Mouse (Mus musculus): ENCODE data around the gene Zfp961.
"Not testable (repeated sequence)": the region's sequence is repeated elsewhere in the genome, so short reads cannot be mapped to it uniquely, and the experiment has no call there.

Gene Zfp961

DNA sequence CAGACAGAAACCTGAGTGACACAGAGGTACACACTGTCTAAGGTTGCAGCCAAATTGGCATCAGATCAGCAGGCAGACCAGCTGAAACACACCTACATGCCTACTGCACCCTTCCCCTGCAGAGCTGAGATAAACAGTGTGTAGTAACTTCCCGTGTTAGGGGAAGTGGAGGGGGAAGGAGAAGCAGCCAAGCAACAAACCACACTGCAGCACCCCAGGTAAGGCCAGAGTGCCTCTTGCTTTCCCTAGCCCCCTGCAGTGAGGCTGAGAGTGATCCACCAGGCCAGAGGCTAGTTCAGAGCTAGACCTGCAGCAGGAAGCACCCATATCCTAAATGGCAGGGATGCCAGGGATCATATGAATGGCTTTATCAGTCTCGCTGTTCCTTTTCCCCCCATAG, 66.5 kb downstream of the Zfp961 start:
- peak in 1 of 2 experiments; percentile 21 for DNase-seq (ENCODE audit: low spot score in 2 of 2)

DNA sequence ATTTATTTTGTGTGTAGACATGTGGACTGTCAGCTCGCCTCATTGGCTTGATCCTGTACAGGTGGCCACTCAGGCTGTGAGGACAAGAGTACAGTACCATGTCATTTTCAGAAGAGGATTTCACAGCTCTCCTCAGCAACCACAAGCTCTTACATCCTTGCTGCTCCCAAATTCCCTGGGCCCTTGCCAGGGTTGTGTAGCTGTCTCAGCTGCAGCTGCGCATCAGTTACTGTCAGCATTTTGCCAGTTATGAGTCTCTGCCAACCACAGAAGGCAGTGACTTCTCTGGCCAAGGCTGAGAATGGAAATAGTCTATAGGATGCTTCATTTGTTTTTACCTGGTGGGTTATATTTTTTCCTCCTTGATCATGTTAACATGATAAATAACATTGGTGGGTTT, 67.3 kb downstream of the Zfp961 start:
- peak in 1 of 2 experiments; percentile 34 for DNase-seq (ENCODE audit: low spot score in 2 of 2)

DNA sequence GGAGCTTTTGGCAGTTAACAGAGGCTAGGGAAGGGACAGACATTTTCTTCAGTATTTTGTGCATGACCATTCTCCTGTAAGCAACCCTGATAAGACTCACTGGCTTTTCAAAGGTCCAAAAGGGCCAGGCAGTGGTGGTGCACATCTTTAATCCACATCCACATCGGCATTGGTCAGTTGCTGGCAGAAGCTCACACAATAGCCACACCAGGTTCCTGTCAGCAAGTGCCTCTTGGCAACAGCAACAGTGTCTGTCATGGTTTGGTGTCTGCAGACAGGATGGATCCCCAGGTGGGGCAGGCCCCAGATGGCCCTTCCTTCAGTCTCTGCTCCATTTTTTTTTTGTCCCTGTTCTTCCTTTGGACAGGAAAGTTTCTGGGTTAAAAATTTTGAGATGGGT, 68.2 kb downstream of the Zfp961 start:
- not testable (repeated sequence) for DNase-seq (ENCODE audit: low spot score in 2 of 2)

DNA sequence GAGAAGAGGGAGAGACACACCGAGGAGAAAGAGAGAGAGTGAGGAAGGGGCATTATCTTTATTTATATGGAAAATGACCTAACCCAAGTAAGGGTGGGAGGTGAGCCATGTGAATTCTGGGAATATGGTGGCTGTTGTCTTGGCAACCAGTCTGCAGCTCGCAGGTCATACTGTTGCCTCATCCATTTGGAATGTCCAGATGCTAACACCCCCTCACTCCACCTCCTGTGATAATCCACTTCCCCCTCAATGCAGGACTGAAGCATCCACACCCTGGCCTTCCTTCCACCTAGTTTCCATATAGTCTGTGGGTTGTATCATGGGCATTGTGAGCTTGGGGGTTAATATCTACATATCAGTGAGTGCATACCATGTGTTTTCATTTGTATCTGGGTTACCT, 69.0 kb downstream of the Zfp961 start:
- DNase-seq (ENCODE audit: low spot score in 2 of 2) = no peak

DNA sequence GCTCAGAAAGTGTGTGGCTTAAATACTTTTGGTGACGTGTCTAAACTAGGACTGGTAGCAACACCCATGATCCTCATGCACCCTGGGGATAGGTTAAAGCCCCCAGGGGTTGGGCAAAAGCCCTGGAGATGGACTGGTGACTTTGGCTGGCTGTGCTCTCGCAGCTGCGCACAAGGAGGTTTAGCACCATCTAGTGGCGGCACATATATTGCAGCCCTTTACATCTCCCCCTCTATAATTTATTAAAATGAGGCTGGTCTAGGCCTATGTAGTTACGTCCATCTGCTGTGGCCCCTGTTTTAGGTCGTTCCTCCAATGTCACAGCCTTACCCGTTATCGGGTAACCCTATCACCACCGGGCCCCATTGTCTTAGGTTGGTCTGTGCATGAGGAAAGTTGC, 74.0 kb downstream of the Zfp961 start:
- peak in 1 of 2 experiments; percentile 51 for DNase-seq (ENCODE audit: low spot score in 2 of 2)

DNA sequence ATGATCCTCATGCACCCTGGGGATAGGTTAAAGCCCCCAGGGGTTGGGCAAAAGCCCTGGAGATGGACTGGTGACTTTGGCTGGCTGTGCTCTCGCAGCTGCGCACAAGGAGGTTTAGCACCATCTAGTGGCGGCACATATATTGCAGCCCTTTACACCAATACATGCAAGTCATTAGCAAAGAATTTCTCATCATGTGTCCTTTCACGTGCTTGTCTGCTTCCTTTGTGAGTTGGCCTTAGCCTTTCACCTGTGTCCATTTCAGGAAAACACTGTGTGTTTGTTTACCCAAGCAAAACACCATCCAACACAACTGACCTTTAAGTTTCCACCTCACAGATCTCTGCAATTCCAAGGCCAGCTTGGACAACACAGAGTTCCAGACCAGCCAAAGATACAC, 82.1 kb downstream of the Zfp961 start:
- DNase-seq (ENCODE audit: low spot score in 2 of 2) = peak in 1 of 2 experiments; percentile 32

DNA sequence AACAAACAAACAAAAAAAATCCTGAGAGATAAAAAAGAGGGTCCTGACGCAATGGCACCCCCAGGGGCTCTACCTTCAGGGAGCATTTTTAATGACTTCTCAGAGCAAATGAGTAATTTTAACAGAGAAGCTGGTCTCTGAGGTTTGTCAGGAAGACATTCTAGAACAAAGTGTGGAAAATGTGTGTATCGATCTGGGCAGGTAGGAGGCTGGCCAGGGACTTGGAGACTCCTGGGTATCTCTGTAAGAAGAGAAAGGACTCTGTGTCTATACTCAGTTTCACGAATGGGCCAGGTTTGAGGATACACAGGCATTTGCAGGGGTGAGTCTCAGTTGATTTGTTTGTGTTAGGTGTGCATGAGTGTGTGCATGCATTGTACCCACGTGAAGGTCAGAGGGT, 90.1 kb downstream of the Zfp961 start, which contains the start of gene Olfr372:
Gene Olfr372 (plus strand): TSS at position 301 of the 400 bp plus-strand sequence.
- not testable (repeated sequence) for DNase-seq (ENCODE audit: low spot score in 2 of 2)

DNA sequence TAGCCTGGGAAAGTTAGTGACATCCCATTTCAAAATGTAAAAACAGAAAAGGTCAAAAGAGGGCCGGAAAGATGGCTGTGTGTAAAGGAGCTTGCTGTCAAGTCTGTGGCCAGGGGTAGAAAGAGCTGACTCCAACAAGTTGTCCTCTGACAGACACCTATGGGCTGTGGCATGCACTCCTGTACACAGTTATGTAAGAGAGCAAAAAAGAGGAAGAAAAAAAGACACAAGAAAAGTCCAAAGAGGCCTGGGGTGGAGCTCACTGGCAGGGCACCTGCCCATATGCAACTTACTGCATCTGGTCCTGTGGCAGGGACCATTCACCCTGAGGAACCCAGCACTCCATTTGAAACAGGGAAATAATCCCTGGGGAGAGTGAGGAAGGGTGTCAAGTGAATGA, 91.7 kb downstream of the Zfp961 start:
- no peak for DNase-seq (ENCODE audit: low spot score in 2 of 2)
